Mouse (Mus musculus) kidney, adult 2 months (tissue): Measurements from ENCODE around the gene Bmp2k.

ENCODE experiments used
- CTCF ChIP-seq: fragments of 200-500 bp; conservative IDR thresholded peaks from 2 replicates; pipeline ENCODE4 v1.5.1; 2011; ENCODE audit warnings: low read depth, mild to moderate bottlenecking, control low read depth, low read length, moderate library complexity, mixed read lengths; ENCODE audit not compliant: insufficient read depth, insufficient read length
- POLR2A ChIP-seq: fragments of 200-500 bp; IDR thresholded peaks from one replicate; pipeline ENCODE4 v1.6.1; 2011; ENCODE audit warnings: low read depth, low read length, control low read depth

GRCm38 (mm10) chr5:97077676-97078075 is 80.2 kb downstream of the Bmp2k start:
- TF ChIP-seq CTCF = no peak
- no peak for TF ChIP-seq POLR2A
